Mouse (Mus musculus) thymus, postnatal 36 days (tissue): ENCODE data around the gene Pinlyp.
A peak's percentile ranks its signal among the peaks of the same experiment; 100 is the strongest.

Source experiments
- DNase-seq, 2 experiments: peaks; one replicate each; pipeline ENCODE4 v3.0.0; 2022; ENCODE audit warnings: mixed read lengths in 2 of 2

Gene Pinlyp

DNA sequence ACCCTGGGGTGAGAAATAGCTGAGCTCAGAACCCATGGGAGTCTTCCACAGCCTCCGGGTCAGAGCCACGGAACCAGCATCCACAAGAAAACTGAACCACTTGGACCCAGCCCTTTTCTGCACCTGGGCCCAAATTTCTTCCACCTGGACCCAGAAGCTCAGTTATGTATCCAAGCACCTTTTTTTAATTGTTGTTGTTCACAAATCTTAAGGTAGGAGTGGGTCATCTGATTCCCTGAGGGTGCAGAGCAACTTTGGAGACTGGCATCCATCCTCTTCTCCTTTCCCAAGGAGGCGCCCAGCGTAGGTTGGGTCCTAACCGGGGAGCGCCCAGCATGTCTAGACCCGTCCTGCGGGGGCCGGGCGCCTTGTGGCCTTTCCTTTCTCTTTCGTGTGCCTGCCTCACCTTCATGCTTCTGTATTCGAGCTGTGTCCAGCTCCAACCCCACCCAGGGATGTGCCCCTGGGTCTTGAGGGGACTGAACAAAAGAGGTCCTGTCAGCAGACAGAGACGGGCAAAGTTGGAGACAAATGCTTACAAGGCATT, at the start of gene Pinlyp, which contains the start of gene Xrcc1:
Pinlyp (minus strand) TSS at position 51 of the 547 bp plus-strand sequence.
Xrcc1 (plus strand) TSS at position 222 of the 547 bp plus-strand sequence.
- peak in 1 of 2 experiments; percentile 24 for DNase-seq

DNA sequence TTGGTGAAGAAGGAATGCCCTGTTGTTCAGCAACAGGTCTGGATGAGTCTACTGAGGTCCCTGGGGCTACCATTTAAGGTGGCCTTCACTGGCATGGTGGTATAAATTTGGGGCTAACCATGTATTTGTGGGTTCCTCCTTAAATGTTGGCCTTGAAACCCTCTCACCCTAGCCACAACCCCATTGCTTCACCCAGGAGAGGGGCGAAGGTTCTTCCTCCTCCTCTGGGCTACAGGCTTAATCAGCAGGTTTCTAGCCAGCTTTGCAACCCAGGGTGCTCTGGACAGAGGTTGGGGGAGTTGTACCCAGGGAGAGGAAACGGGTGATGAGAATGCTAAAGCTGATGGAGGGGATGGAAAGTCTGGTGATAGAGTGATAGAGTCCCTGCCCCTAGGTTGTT, 49.5 kb upstream of the Pinlyp start:
- no peak for DNase-seq

DNA sequence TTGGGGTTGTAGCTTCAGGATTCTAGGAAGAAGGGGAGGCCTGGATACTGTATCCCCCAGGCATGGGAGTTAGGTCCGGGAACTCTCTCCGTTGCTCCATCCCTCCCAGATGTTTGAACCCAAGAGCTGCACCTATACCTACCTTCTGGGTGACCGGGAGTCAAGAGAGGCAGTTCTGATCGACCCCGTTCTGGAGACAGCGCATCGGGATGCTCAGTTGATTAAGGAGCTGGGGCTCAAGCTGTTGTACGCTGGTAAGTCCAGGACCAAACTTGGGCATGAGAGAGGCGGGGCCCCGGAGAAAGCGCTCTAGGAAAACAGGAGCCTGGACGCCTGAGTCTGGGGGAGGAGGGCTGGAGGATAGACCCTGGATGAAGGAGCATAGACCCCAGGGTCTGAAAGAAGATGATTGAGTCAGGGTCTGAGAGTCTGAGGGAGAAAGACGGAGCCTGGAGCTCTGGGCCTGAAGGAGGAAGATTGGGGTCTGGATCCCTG, 48.4 kb upstream of the Pinlyp start:
- DNase-seq, result no peak

DNA sequence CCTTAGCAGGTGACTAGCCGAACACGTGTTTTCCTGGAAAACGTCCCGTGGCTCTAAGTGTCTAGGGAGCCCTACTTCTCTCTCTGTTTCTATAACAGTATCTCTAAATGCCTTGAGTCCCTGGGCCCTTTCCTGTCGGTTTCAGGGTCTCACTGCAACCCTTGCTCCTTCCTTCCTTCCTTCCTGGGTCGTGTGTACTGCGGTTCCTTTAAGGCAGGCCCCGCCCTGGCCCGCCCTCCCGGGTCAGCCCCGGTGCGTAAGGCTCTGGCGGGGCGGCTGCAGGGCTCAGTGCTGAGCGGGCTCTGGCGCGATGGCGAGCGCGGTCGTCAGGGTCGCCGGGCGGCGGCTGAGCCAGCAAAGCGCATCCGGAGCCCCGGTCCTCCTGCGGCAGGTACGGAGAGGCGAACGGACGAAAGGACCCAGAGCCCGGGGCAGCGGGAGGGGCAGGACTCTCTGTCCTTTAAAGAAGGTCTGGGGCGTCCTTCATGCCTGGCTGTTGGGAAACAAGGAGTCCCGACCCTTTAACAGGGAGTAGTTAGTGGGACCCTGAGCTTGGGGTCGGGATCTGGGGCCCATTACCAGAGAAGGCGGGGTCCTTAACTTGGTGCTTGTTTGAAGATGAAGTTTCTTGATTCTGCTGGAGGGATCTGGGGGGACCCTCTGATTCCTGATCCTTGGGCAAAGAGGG, 47.8 kb upstream of the Pinlyp start:
- peak; percentile 81 to 86 for DNase-seq

GRCm38 (mm10) chr7:24592781-24593180, 46.9 kb upstream of the Pinlyp start:
- no peak for DNase-seq

- no peak for DNase-seq
These were observed 46.2 kb upstream of the Pinlyp start for GRCm38 (mm10) chr7:24592163-24592562.

DNA sequence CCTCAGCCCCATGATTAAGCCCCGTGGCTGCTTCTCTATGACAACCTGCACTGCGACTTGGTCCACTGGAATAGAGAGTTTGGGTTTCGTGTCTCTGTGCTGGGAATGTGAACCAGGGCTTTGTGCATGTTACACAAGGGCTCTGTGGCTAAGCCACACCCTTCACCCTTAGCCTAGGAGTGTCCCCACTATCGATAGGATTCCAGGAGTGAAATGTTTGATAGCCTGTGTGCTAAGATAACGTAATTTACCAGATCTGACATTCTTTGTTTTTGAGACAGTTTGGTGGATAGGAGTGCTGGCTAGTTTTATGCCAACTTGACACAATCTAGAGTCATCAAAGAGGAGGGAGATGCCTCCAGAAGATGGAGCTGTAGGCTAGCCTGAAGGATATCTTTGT, 45.8 kb upstream of the Pinlyp start:
- no peak for DNase-seq

DNA sequence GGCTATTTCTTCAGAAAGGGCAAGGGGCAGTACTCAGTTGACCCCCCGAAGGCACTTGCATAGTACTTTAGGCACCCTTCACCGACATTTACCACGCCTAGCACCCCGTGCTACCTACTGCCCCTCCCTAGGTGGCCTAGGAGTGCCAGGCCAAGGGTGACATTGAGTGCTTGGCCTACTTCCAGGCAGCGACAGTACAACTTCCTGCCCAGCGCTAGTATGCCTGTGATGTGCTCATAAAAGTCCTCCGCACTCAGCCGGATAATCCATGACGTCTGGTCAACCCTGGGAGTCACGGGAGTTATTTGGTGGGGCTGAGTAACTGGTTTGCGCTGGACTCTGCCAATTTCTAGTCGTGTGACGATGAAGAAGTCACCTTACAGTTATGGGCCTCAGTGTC, 42.4 kb upstream of the Pinlyp start:
- DNase-seq, result peak in 1 of 2 experiments; percentile 33

DNA sequence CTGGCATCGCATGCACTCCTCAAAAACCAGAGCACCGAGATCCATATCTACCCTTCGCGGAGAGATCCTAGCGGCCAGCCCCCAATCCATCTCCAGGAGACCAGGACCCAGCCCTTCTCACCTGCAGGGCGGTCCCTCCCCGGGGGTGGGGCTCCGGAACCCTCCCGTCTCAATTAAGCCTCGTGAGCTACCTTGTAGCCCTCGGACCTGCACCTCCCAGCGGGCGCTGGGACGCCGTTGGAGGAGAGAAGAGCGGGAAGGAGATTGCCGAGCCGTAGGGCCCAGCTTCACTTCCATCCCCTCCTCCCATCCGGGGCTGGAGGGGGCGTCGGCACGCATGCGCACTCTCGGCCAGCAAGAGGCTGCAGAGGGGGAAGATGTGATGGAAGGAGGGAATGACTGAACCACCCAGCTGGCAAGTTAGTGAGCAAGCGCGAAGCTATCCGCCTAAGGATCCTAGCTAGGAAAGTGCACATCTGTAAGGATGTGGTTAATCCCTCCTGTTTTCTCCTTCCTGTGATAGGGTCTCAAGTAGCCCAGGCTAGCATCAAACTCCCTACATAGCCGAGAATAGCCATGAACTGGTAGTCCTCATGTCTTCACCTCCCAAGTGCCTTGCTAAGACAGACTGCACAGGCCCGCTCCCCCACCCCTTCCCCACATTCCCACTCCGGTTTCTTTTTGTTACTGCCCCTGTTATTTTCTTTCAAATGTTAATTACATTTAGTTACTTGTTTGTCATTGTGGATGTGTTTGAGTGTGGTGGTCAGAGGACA, 41.6 kb upstream of the Pinlyp start, which contains the start of the genes Ethe1 and Zfp575:
Ethe1 (plus strand) TSS at position 214 of the 776 bp plus-strand sequence.
Zfp575 (minus strand) TSS at position 312 of the 776 bp plus-strand sequence.
- peak; percentile 62 to 72 for DNase-seq

- no peak for DNase-seq
These were observed 40.9 kb upstream of the Pinlyp start for GRCm38 (mm10) chr7:24586828-24587227.

GRCm38 (mm10) chr7:24585995-24586394, 40.1 kb upstream of the Pinlyp start:
- peak in 1 of 2 experiments; percentile 23 for DNase-seq

- no peak for DNase-seq
These were observed 39.0 kb upstream of the Pinlyp start for GRCm38 (mm10) chr7:24584876-24585275.

DNA sequence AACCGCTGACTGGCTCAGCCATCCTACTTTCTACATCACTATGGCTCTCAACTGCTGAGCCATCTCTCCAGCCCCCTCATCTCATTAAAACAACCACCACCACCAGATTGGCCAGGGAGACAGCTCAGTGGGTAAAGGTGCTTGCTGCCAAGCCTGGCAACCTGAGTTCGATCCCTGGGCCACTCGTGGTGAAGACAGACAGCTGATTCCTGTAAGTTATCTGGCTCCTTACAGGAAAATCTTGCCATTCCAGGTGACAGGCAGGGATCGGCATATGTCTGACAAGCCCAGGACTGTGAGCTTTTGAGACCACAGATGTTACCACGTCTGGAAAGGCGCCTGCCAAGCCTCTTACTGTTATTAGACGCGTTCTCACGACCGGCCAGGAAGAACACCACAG, 31.9 kb upstream of the Pinlyp start:
- no peak for DNase-seq

GRCm38 (mm10) chr7:24574224-24574796, 28.4 kb upstream of the Pinlyp start:
- DNase-seq, result no peak

DNA sequence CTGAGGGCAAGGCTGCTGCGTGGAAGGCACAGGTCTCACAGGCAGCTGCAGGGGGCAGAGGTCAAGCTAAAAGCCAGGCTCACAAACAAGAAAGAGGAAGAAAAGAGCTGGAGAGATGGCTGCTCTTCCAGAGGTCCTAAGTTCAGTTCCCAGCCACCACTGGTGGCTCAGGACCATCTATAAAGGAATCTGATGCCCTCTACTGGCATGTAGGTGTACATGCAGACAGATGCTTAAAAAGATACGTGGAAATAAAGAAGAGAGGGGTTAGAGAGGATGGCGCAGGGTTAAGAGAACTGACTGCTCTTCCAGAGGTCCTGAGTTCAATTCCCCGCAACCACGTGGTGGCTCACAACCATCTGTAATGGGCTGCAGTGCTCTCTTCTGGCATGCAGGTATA, 26.5 kb upstream of the Pinlyp start:
- DNase-seq, result no peak

DNA sequence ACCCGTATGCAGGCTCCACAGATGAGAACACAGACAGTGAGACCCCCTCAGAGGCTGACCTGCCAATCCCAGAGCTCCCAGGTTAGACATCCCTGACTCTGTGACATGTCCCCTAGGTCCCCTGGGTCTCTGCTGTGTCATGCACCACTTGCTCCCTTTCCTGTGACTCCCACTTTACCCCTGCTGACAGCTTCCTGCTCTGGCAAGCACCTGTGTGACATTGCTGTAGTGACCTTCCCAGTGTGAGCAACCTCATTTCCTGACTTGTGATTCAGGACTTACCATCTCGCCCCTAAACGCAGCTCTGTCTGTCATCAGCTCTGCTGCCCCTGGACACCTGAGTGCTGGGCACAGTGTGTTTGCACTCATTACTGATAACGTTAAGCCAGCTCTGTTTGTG, 25.2 kb upstream of the Pinlyp start:
- DNase-seq, result no peak

- DNase-seq, result no peak
These were observed 22.6 kb upstream of the Pinlyp start for GRCm38 (mm10) chr7:24568512-24568911.

- DNase-seq, result no peak
These were observed 20.3 kb upstream of the Pinlyp start for GRCm38 (mm10) chr7:24566206-24566605.

- DNase-seq, result no peak
These were observed 19.7 kb upstream of the Pinlyp start for GRCm38 (mm10) chr7:24565627-24566026.

- DNase-seq, result peak; percentile 74 to 80
These were observed 18.8 kb upstream of the Pinlyp start for GRCm38 (mm10) chr7:24564607-24565265.

- DNase-seq, result no peak
These were observed 17.9 kb upstream of the Pinlyp start for GRCm38 (mm10) chr7:24563837-24564206.

DNA sequence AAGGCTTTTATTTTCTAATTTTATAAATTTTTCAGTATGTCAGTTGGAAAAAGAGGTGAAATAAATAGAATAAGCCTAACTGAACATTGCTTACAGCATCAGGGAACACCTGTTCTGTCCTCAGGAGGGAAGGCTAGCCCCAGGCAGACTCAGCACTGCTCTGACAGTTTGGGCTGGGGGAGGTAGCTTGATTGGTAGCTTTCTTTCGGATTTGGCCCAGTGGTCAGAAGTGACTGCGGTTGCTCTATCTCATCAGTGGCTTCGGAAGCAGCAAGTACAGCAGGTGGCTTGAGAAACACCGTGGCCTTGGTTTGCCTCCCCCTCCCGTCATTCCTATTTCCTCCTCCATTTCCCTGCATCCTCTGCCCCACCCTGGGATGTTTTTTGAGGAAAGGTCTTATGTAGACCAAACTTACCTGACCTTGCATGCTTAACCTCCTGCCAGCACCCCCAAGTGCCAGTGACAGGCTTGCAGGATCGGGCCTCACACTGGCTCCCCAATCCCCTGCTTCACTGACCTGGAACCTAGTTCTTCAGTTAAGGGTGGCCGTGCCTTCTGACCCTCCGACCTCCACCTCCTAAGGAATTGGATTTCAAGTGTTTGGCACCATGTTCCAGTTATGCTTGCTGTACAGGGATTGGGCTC, 17.4 kb upstream of the Pinlyp start:
- no peak for DNase-seq
